Mouse (Mus musculus) olfactory bulb, adult 2 months (tissue): ENCODE data around the gene Upk1b. TPM values are rescaled to one million over a fixed set of nuclear protein-coding genes. Genes with fewer than 3 reads are reported as not detected.

ENCODE experiments used
- H3K27ac ChIP-seq: fragments of 200-500 bp; 2 replicates; pipeline ENCODE4 v1.5.1; 2012; ENCODE audit warnings: low read depth, low read length; ENCODE audit not compliant: insufficient read depth
- H3K4me1 ChIP-seq: fragments of 200-500 bp; 2 replicates; pipeline ENCODE4 v1.6.1; 2012; ENCODE audit warnings: low read length; ENCODE audit not compliant: control insufficient read depth, insufficient read depth
- H3K4me3 ChIP-seq: fragments of 200-500 bp; 2 replicates; pipeline ENCODE4 v1.5.1; 2012; ENCODE audit warnings: mild to moderate bottlenecking, low read depth, low read length, moderate library complexity; ENCODE audit not compliant: insufficient read depth
- CTCF ChIP-seq: fragments of 200-500 bp; IDR thresholded peaks from 2 replicates; pipeline ENCODE4 v1.5.1; 2012; ENCODE audit warnings: low read depth, mild to moderate bottlenecking, low read length, moderate library complexity; ENCODE audit not compliant: insufficient read depth
- POLR2A ChIP-seq: fragments of 200-500 bp; IDR thresholded peaks from 2 replicates; pipeline ENCODE4 v1.6.1; 2012; ENCODE audit warnings: mild to moderate bottlenecking, low read depth, low read length, moderate library complexity; ENCODE audit not compliant: insufficient read depth
- WGBS: fragments of 180-500 bp; shearing (Covaris S2); methylation state at CpG from one replicate; pipeline ENCODE4 v1.1.7; 2018; 5-methylcytosine and 5-hydroxymethylcytosine counted together
- polyA plus RNA-seq: library from polyadenylated mRNA; stranded (reverse); fragments of >200 nt; gene quantifications from 2 replicates; pipeline ENCODE4 v1.2.4, GENCODE M21; 2012; ENCODE audit warnings: low replicate concordance; ENCODE audit not compliant: missing spikeins, insufficient read depth, insufficient read length

Upk1b gene
- polyA plus RNA-seq, 1 experiment = not detected

GRCm38 (mm10) chr16:38756572-38756971 is 43.6 kb downstream of the Upk1b start:
- no peaks in the 10 kb centered on the region for H3K4me1 ChIP-seq
- 57% methylated on average over 4 of the region's 4 CpGs for WGBS
- no peak for TF ChIP-seq POLR2A
- TF ChIP-seq CTCF = no peak
- H3K27ac ChIP-seq = no peak overlapping the region
- no peak overlapping the region for H3K4me3 ChIP-seq

DNA sequence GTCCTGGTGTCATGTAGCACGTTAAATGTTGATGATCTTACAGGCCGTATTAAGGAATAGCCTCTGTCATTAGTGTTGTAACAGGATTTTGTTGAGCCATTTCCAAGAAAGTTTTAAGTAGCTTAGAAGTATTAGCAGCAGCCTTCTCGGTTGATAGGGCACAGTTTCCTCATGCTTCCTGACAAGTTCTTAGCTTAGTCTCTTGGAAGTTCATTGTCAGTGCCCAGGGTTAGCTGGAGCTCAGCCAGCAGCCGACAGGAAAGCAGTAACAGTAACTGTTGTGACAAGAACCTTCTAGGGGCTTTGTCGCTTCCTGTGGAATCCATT is 44.0 kb downstream of the Upk1b start:
- 31% methylated on average over 5 of the region's 5 CpGs for WGBS
- H3K27ac ChIP-seq = no peak overlapping the region
- no peak for TF ChIP-seq POLR2A
- no peak for TF ChIP-seq CTCF
- H3K4me3 ChIP-seq = no peak overlapping the region
- H3K4me1 ChIP-seq = no peaks in the 10 kb centered on the region

DNA sequence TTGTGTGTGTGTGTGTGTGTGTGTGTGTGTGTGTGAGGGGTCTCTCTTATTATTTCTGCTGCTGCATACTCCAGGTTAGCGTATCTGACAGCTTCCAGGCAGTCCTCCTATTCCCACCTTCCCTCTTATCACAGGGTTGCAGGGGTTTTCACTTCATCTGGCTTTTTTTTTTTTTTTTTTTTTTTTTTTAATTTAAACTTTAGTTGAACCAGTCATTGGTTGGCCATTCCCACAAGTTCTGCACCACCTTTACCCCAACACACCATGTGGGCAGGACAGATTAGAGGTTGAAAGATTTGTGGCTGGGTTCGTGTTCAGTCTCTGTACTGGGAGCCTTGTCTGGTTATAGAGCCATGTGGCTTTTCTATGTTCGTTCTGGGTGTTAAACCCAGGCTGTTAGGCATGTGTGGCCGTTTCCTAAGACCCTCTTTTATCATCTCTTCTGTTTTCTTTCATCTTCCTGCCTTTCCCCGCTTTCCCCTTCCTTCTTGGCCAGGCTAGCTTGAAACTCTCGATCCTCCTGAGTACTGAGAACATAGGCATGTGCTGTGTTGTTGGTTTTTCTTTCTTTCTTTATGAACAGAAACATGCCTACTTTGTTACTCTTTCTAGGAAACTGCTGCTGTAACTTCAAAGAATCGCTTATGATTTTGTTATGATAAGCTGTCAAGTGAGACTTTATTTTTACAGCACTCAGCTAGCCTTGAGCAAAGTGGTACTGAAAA is 44.5 kb downstream of the Upk1b start:
- Histone ChIP-seq H3K4me1 (no peaks in the 10 kb centered on the region), H3K27ac (no peak overlapping the region), H3K4me3 (no peak overlapping the region)
- WGBS = 64% methylated on average over 7 of the region's 7 CpGs
- TF ChIP-seq POLR2A (no peak), CTCF (no peak)

DNA sequence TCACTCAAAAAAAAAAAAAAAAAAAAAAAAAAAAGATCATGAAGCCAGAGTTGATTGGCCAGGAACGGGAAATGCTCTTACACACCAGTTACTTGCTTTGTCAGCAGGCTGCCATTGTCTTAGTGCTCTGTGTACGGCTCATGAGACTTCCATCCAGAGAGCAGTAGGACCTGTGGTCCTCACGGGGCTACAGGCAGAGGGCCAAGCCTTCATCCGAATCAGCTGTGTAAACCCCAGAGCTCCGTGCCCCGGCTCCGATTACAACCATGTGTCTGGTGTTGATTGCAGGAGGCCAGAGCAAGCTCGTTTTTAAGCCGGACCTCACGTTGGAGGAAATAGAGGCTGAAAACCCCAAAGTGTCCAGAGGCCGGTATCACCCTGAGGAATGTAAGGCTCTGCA is 46.5 kb downstream of the Upk1b start:
- Histone ChIP-seq H3K27ac (no peak overlapping the region), H3K4me3 (no peak overlapping the region), H3K4me1 (no peaks in the 10 kb centered on the region)
- WGBS = 62% methylated on average over 11 of the region's 11 CpGs
- TF ChIP-seq CTCF = no peak
- no peak for TF ChIP-seq POLR2A

DNA sequence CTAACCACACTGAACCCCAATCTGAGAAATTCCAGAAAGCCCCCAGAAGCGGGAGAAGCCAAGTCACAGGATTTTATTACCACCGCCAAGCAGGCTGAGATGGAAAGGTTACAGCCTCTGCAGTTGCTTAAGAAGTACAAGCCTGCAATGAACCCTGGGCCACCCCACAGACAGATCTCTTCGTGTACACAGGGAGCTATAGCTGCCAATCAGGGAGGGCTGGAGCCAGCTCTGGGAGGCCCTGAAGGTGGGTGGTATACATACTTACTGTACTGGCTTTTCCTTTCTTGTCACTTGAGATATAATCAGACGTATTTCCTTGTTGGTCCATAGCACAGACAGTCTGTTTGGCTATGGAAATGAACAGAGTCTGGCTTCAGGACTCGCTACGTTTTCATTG is 49.3 kb downstream of the Upk1b start:
- TF ChIP-seq CTCF = no peak
- TF ChIP-seq POLR2A = no peak
- no peak overlapping the region for H3K4me3 ChIP-seq
- no peak overlapping the region for H3K27ac ChIP-seq
- WGBS = 90% methylated on average over 6 of the region's 6 CpGs
- H3K4me1 ChIP-seq = no peaks in the 10 kb centered on the region

GRCm38 (mm10) chr16:38743941-38744673 is 56.0 kb downstream of the Upk1b start:
- no peak overlapping the region for H3K4me3 ChIP-seq
- WGBS = 90% methylated on average over 10 of the region's 10 CpGs
- H3K27ac ChIP-seq = no peak overlapping the region
- no peak for TF ChIP-seq CTCF
- TF ChIP-seq POLR2A = no peak
- no peaks in the 10 kb centered on the region for H3K4me1 ChIP-seq

- TF ChIP-seq CTCF (no peak), POLR2A (no peak)
- WGBS = under 1% methylated on average over 13 of the region's 13 CpGs
- Histone ChIP-seq H3K4me3 (peak overlapping the region; percentile 89), H3K4me1 (no peaks in the 10 kb centered on the region), H3K27ac (no peak overlapping the region)
Observed at GRCm38 (mm10) chr16:38742659-38743131, 57.4 kb downstream of the Upk1b start.

- H3K4me3 ChIP-seq = peak within 1 kb of the TSS; percentile 89
- no peak within 1 kb of the TSS for H3K27ac ChIP-seq
- H3K4me1 ChIP-seq = no peaks in the 10 kb centered on the region
- TF ChIP-seq POLR2A (peak; percentile 64; the same call in 1 of the 2 replicates), CTCF (no peak)
- WGBS = under 1% methylated on average over 69 of the region's 69 CpGs
Observed at GRCm38 (mm10) chr16:38742113-38742658, 57.9 kb downstream of the Upk1b start, which contains the start of gene B4galt4. B4galt4 (plus strand) TSS chr16:38742264.

DNA sequence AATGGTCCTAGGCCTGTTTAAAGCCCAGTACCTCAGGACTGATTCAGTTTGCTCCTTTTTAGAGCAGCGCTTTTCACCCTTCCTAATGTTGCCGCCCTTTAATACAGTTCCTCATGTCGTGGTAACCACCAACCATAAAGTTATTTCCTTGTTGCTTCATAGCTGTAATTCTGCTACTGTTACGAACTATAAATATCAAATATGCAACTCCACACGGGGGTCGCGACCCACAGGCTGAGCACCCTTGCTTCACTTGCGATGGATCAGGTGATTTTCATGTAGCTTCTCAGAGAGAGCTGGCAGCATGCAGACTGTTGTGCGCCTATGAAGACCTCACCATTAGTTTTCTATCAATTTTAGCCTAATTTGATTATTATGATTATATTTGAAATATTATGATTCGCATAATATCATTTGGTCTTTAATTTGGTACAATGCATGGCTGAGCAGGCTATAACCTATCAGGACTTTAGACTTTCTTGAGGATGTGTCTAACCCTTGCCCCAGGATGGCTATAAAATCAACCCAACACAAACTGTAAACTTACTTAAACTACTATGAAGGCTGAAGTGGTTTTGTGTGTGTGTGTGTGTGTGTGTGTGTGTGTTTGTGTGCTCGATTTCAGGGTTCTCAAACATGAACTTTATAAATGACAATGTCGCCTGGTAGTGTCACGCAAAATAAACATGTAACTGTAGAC is 58.8 kb downstream of the Upk1b start:
- no peak overlapping the region for H3K27ac ChIP-seq
- TF ChIP-seq POLR2A = no peak
- no peak for TF ChIP-seq CTCF
- WGBS = 90% methylated on average over 13 of the region's 13 CpGs
- H3K4me1 ChIP-seq = no peaks in the 10 kb centered on the region
- H3K4me3 ChIP-seq = no peak overlapping the region
